ENCODE assay signal across 8 mouse cellular contexts in genomic region chr1:179477157-179477902, GRCm38 (mm10). TPM values are rescaled to one million over a fixed set of nuclear protein-coding genes. Genes with fewer than 3 reads are reported as not detected.
DNase-seq lines count a peak whose midpoint lies in the region; ATAC-seq and TF ChIP-seq lines count a peak whose summit lies in the region.

No protein-coding gene starts in this region.

- peak; percentile 65 for DNase-seq in heart, adult 8-10 months (ENCODE audit: low spot score)
- DNase-seq in heart, embryonic 10.5 days (ENCODE audit: low spot score) = no peak
- DNase-seq in adrenal gland, postnatal 36 days = peak; percentile 39 to 65
- DNase-seq in embryonic facial prominence, embryonic 14.5 days (ENCODE audit: low spot score) = peak; percentile 69
- DNase-seq in layer of hippocampus, postnatal 10 days (ENCODE audit: low spot score in 2 of 2) = peak; percentile 57 to 69
- DNase-seq in midbrain, embryonic 10.5 days (ENCODE audit: low spot score) = peak; percentile 24
- DNase-seq in spleen, adult 2 months (ENCODE audit: low read depth in 1 of 2, low spot score in 2 of 2) = peak; percentile 17 to 24

- H3K4me3 ChIP-seq in heart, embryonic 10.5 days = no peak overlapping the region
- H3K4me3 ChIP-seq in embryonic facial prominence, embryonic 14.5 days (ENCODE audit: low read depth, low read length) = no peak overlapping the region
- no peak overlapping the region for H3K4me3 ChIP-seq in hindbrain, embryonic 15.5 days
- H3K4me3 ChIP-seq in midbrain, embryonic 10.5 days = no peak overlapping the region
- H3K4me3 ChIP-seq in spleen, adult 2 months (ENCODE audit: extremely low read depth, insufficient read depth, insufficient read length) = no peak overlapping the region

- no peak overlapping the region for H3K27ac ChIP-seq in heart, embryonic 10.5 days
- H3K27ac ChIP-seq in embryonic facial prominence, embryonic 14.5 days (replicated peaks; ENCODE audit: low read depth, low read length) = no peak overlapping the region
- no peak overlapping the region for H3K27ac ChIP-seq in hindbrain, embryonic 15.5 days (replicated peaks)
- H3K27ac ChIP-seq in midbrain, embryonic 10.5 days (replicated peaks) = no peak overlapping the region
- H3K27ac ChIP-seq in spleen, adult 2 months (ENCODE audit: insufficient read depth, low read length) = no peak overlapping the region

- no peak for TF ChIP-seq CTCF in spleen, adult 2 months (IDR thresholded peaks at IDR 0.05; ENCODE audit: extremely low read depth, insufficient read depth, insufficient read length, insufficient replicate concordance)

- peaks cover 34% of the 10 kb centered on the region for H3K4me1 ChIP-seq in heart, embryonic 10.5 days
- H3K4me1 ChIP-seq in embryonic facial prominence, embryonic 14.5 days (ENCODE audit: control insufficient read depth, insufficient read depth, low read length) = peaks cover 6% of the 10 kb centered on the region
- no peaks in the 10 kb centered on the region for H3K4me1 ChIP-seq in hindbrain, embryonic 15.5 days (replicated peaks)
- no peaks in the 10 kb centered on the region for H3K4me1 ChIP-seq in midbrain, embryonic 10.5 days
- H3K4me1 ChIP-seq in spleen, adult 2 months (ENCODE audit: control insufficient read depth, insufficient read depth, insufficient read length) = no peaks in the 10 kb centered on the region

- H3K36me3 ChIP-seq in heart, embryonic 10.5 days = peaks cover 9% of the 10 kb centered on the region; the same call in 1 of the 2 replicates
- H3K36me3 ChIP-seq in embryonic facial prominence, embryonic 14.5 days (ENCODE audit: control insufficient read depth, insufficient read depth, low read length) = peaks cover 10% of the 10 kb centered on the region; the same call in 1 of the 2 replicates
- no peaks in the 10 kb centered on the region for H3K36me3 ChIP-seq in hindbrain, embryonic 15.5 days
- peaks cover 5% of the 10 kb centered on the region; the same call in 1 of the 2 replicates for H3K36me3 ChIP-seq in midbrain, embryonic 10.5 days
- 0 out of 2 replicates have a peak, but pooled peaks cover 3% of the 10 kb centered on the region for H3K36me3 ChIP-seq in spleen, adult 2 months (ENCODE audit: control insufficient read depth, insufficient read depth, low read length)

- 83% methylated on average over 5 of the region's 5 CpGs for WGBS in heart, embryonic 10.5 days
- 59% methylated on average over 5 of the region's 5 CpGs for WGBS in embryonic facial prominence, embryonic 14.5 days
- WGBS in hindbrain, embryonic 15.5 days = 83% methylated on average over 5 of the region's 5 CpGs
- WGBS in midbrain, embryonic 10.5 days = 81% methylated on average over 5 of the region's 5 CpGs
- WGBS in spleen, adult 2 months = 90% methylated on average over 5 of the region's 5 CpGs

- no peak overlapping the region for H3K9ac ChIP-seq in embryonic facial prominence, embryonic 14.5 days (ENCODE audit: low read depth, low read length)
- no peak overlapping the region for H3K9ac ChIP-seq in hindbrain, embryonic 15.5 days

- H3K9me3 ChIP-seq in heart, embryonic 10.5 days = peaks cover 8% of the 10 kb centered on the region
- peaks cover 9% of the 10 kb centered on the region for H3K9me3 ChIP-seq in embryonic facial prominence, embryonic 14.5 days (ENCODE audit: control insufficient read depth, low read length)
- peaks cover 6% of the 10 kb centered on the region; the same call in 1 of the 2 replicates for H3K9me3 ChIP-seq in hindbrain, embryonic 15.5 days
- H3K9me3 ChIP-seq in midbrain, embryonic 10.5 days (replicated peaks) = no peaks in the 10 kb centered on the region; the same call in 1 of the 2 replicates

- H3K27me3 ChIP-seq in heart, embryonic 10.5 days (ENCODE audit: insufficient read depth, poor library complexity, severe bottlenecking) = no peaks in the 10 kb centered on the region
- H3K27me3 ChIP-seq in embryonic facial prominence, embryonic 14.5 days (replicated peaks; ENCODE audit: control insufficient read depth, insufficient read depth, low read length) = no peaks in the 10 kb centered on the region
- no peaks in the 10 kb centered on the region for H3K27me3 ChIP-seq in hindbrain, embryonic 15.5 days
- no peaks in the 10 kb centered on the region for H3K27me3 ChIP-seq in midbrain, embryonic 10.5 days (ENCODE audit: low read depth, poor library complexity, severe bottlenecking)
- H3K27me3 ChIP-seq in spleen, adult 2 months (ENCODE audit: control insufficient read depth, insufficient read depth, low read length) = no peaks in the 10 kb centered on the region

- peak; percentile 71 for ATAC-seq in embryonic facial prominence, embryonic 14.5 days (ENCODE audit: low read depth)
- ATAC-seq in hindbrain, embryonic 15.5 days (ENCODE audit: low FRiP score, low read depth) = peak; percentile 68; the same call in 1 of the 2 replicates

- no peak overlapping the region for H3K4me2 ChIP-seq in embryonic facial prominence, embryonic 14.5 days (ENCODE audit: low read depth, low read length)
- no peak overlapping the region for H3K4me2 ChIP-seq in hindbrain, embryonic 15.5 days

- TF ChIP-seq POLR2A in spleen, adult 2 months (IDR thresholded peaks at IDR 0.05; ENCODE audit: low read depth, low read length) = no peak

RNA-seq across cellular contexts. Expression of gene Smyd3, which starts 40.5 kb away (rescaled TPM):
- 1 to 10 TPM; 7.0 to 8.3 (median 7.8) TPM for total RNA-seq in heart, adult 8-10 months (2022)
- polyA plus RNA-seq in heart, embryonic 10.5 days (2016; fragmentation: Nextera tagmentation; extraction: Ambion mirVana) = 11.4 and 16.1 TPM in 2 replicates
- 1 to 10 TPM; 5.1 to 7.7 TPM for total RNA-seq in adrenal gland, postnatal 36 days (2021)
- 16.7 and 18.7 TPM in 2 replicates for polyA plus RNA-seq in embryonic facial prominence, embryonic 14.5 days (2014; fragmentation: Nextera tagmentation; extraction: Ambion mirVana)
- polyA plus RNA-seq in hindbrain, embryonic 15.5 days (2015; fragmentation: Nextera tagmentation; extraction: Ambion mirVana) = 25.5 and 26.0 TPM in 2 replicates
- total RNA-seq in layer of hippocampus, postnatal 10 days (2021) = 10 to 100 TPM; 21.8 to 26.0 TPM
- polyA plus RNA-seq in midbrain, embryonic 10.5 days (2016; fragmentation: Nextera tagmentation; extraction: Ambion mirVana) = 11.7 and 15.3 TPM in 2 replicates
- polyA plus RNA-seq in spleen, adult 2 months (2012; rRNA removed) = 2.6 and 3.6 TPM in 2 replicates
